8 mouse cellular contexts compared by ENCODE assay signal in the genomic region with DNA sequence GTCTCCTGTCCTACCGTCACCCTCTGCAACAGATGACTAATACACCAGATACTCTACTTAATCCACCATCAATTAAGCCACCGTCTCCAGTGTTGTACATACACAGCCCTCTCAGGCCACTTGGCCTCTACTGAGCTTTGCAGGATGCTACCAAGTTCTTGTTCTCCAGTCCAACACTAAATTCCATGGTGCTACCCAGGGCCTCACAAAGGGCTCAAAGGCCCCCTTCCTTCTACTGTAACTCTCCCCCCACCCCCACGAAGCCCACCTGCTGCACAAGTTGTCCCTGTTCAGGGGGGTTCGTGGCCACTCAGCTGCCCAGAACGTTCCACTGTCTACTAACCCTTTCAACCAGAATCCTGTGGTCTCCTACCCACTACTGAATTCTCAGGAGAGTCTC. TPM values are rescaled to one million over a fixed set of nuclear protein-coding genes. Genes with fewer than 3 reads are reported as not detected.
DNase-seq lines count a peak whose midpoint lies in the region; ATAC-seq and TF ChIP-seq lines count a peak whose summit lies in the region.

No protein-coding gene starts in this region.

- no peak for TF ChIP-seq CTCF in E14TG2a.4 (conservative IDR thresholded peaks at IDR 0.05; ENCODE audit: low read length)

- H3K27me3 ChIP-seq in heart, embryonic 12.5 days (replicated peaks), result 0 out of 2 replicates have a peak, but pooled peaks cover 4% of the 10 kb centered on the region
- peaks cover 36% of the 10 kb centered on the region for H3K27me3 ChIP-seq in E14TG2a.4 (ENCODE audit: insufficient read depth, low read length)
- H3K27me3 ChIP-seq in forebrain, embryonic 15.5 days, result no peaks in the 10 kb centered on the region
- peaks cover 3% of the 10 kb centered on the region; the same call in 1 of the 2 replicates for H3K27me3 ChIP-seq in liver, embryonic 15.5 days

- no peak overlapping the region for H3K27ac ChIP-seq in heart, embryonic 12.5 days (ENCODE audit: poor library complexity, severe bottlenecking)
- no peak overlapping the region for H3K27ac ChIP-seq in forebrain, embryonic 15.5 days (replicated peaks)
- H3K27ac ChIP-seq in liver, embryonic 15.5 days (replicated peaks), result no peak overlapping the region

- intact Hi-C loops in heart, postnatal 25 days (cut with DNase I), result loop anchor here (5.0 kb wide), 1 partner anchor 45 kb away; no protein-coding TSS in a partner anchor
- intact Hi-C loops in left cerebral cortex, postnatal 25 days (cut with DNase I), result loop anchor here (5.0 kb wide), 1 partner anchor 35 kb away; no protein-coding TSS in a partner anchor

- ATAC-seq in heart, embryonic 12.5 days (ENCODE audit: insufficient number of reproducible peaks, low FRiP score), result no peak
- no peak for ATAC-seq in forebrain, embryonic 15.5 days (replicated peaks)
- no peak for ATAC-seq in liver, embryonic 15.5 days (ENCODE audit: insufficient read depth)

- no peak for DNase-seq in heart, postnatal 25 days (ENCODE audit: low spot score)
- DNase-seq in urinary bladder, postnatal 14 days (ENCODE audit: low spot score), result no peak
- no peak for DNase-seq in embryo, embryonic 10.5 days (ENCODE audit: low spot score)
- no peak for DNase-seq in left cerebral cortex, postnatal 25 days (ENCODE audit: low spot score in 2 of 2)

- WGBS in heart, embryonic 12.5 days, result 83% methylated on average over 5 of the region's 5 CpGs
- 82% methylated on average over 5 of the region's 5 CpGs for WGBS in forebrain, embryonic 15.5 days
- 61% methylated on average over 5 of the region's 5 CpGs for WGBS in liver, embryonic 15.5 days (ENCODE audit: insufficient replicate concordance)

- no peaks in the 10 kb centered on the region; the same call in 1 of the 2 replicates for H3K9me3 ChIP-seq in heart, embryonic 12.5 days (replicated peaks)
- no peaks in the 10 kb centered on the region for H3K9me3 ChIP-seq in E14TG2a.4 (ENCODE audit: low read length)
- H3K9me3 ChIP-seq in forebrain, embryonic 15.5 days, result no peaks in the 10 kb centered on the region
- H3K9me3 ChIP-seq in liver, embryonic 15.5 days (replicated peaks), result no peaks in the 10 kb centered on the region

- H3K4me2 ChIP-seq in heart, embryonic 12.5 days, result peak overlapping the region; percentile 98
- peak overlapping the region; percentile 93 for H3K4me2 ChIP-seq in forebrain, embryonic 15.5 days (replicated peaks)
- H3K4me2 ChIP-seq in liver, embryonic 15.5 days, result peak overlapping the region; percentile 95

- H3K4me1 ChIP-seq in heart, embryonic 12.5 days (replicated peaks), result peaks cover 18% of the 10 kb centered on the region; the same call in 1 of the 2 replicates
- peaks cover 25% of the 10 kb centered on the region for H3K4me1 ChIP-seq in E14TG2a.4 (replicated peaks; ENCODE audit: low read depth, low read length)
- peaks cover 15% of the 10 kb centered on the region for H3K4me1 ChIP-seq in forebrain, embryonic 15.5 days
- peaks cover 51% of the 10 kb centered on the region for H3K4me1 ChIP-seq in liver, embryonic 15.5 days (replicated peaks)

- peak overlapping the region; percentile 73 for H3K4me3 ChIP-seq in heart, embryonic 12.5 days
- peak overlapping the region; percentile 88 for H3K4me3 ChIP-seq in E14TG2a.4 (replicated peaks; ENCODE audit: low read length)
- peak overlapping the region; percentile 80 for H3K4me3 ChIP-seq in forebrain, embryonic 15.5 days
- peak overlapping the region; percentile 78 for H3K4me3 ChIP-seq in liver, embryonic 15.5 days (replicated peaks)

- H3K36me3 ChIP-seq in heart, embryonic 12.5 days, result 0 out of 2 replicates have a peak, but pooled peaks cover 4% of the 10 kb centered on the region
- H3K36me3 ChIP-seq in E14TG2a.4 (ENCODE audit: insufficient read depth, low read length), result no peaks in the 10 kb centered on the region
- no peaks in the 10 kb centered on the region for H3K36me3 ChIP-seq in forebrain, embryonic 15.5 days
- 0 out of 2 replicates have a peak, but pooled peaks cover 7% of the 10 kb centered on the region for H3K36me3 ChIP-seq in liver, embryonic 15.5 days (replicated peaks)

- H3K9ac ChIP-seq in heart, embryonic 12.5 days, result no peak overlapping the region
- peak overlapping the region; percentile 69; the same call in 1 of the 2 replicates for H3K9ac ChIP-seq in forebrain, embryonic 15.5 days (replicated peaks)
- H3K9ac ChIP-seq in liver, embryonic 15.5 days, result no peak overlapping the region

RNA-seq across cellular contexts. Expression of gene Tbc1d8, which starts 1.5 kb away (rescaled TPM):
- polyA plus RNA-seq in heart, embryonic 12.5 days (2016; fragmentation: Nextera tagmentation; extraction: Ambion mirVana), result 14.1 and 15.5 TPM in 2 replicates
- 1 to 10 TPM; 5.6 to 6.3 TPM for total RNA-seq in heart, postnatal 25 days (2021)
- polyA plus RNA-seq in forebrain, embryonic 15.5 days (2015; fragmentation: Nextera tagmentation; extraction: Ambion mirVana), result 10.0 and 10.6 TPM in 2 replicates
- polyA plus RNA-seq in liver, embryonic 15.5 days (2015; fragmentation: Nextera tagmentation; extraction: Ambion mirVana), result 5.0 and 6.3 TPM in 2 replicates
- 10 to 100 TPM; 14.2 to 23.3 TPM for total RNA-seq in left cerebral cortex, postnatal 25 days (2021)

RNA-seq across cellular contexts. Expression of gene Cnot11, which starts 57.7 kb away (rescaled TPM):
- polyA plus RNA-seq in heart, embryonic 12.5 days (2016; fragmentation: Nextera tagmentation; extraction: Ambion mirVana), result 22.9 and 23.7 TPM in 2 replicates
- total RNA-seq in heart, postnatal 25 days (2021), result 10 to 100 TPM; 12.9 to 14.7 TPM
- 18.8 and 19.4 TPM in 2 replicates for polyA plus RNA-seq in forebrain, embryonic 15.5 days (2015; fragmentation: Nextera tagmentation; extraction: Ambion mirVana)
- 8.0 and 8.1 TPM in 2 replicates for polyA plus RNA-seq in liver, embryonic 15.5 days (2015; fragmentation: Nextera tagmentation; extraction: Ambion mirVana)
- 10 to 100 TPM; 24.4 to 24.6 TPM for total RNA-seq in left cerebral cortex, postnatal 25 days (2021)
